9 mouse cellular contexts compared by ENCODE assay signal in genomic region chr7:80059064-80059838, GRCm38 (mm10). TPM values are rescaled to one million over a fixed set of nuclear protein-coding genes. Genes with fewer than 3 reads are reported as not detected.
DNase-seq lines count a peak whose midpoint lies in the region; ATAC-seq and TF ChIP-seq lines count a peak whose summit lies in the region.
"Had no signal": no experiment of that assay in that cellular context is flagged by ENCODE, and none has a peak within 500 bp of the region (broad histone marks: within the 10 kb centered on the region; RNA-seq: fewer than 3 reads in every experiment).

No protein-coding gene starts in this region.

- H3K4me2 ChIP-seq in midbrain, postnatal 0 days (ENCODE audit: low read depth, low read length, poor library complexity, severe bottlenecking) = no peak overlapping the region
- H3K4me2 ChIP-seq in limb, embryonic 12.5 days = no peak overlapping the region
- no peak overlapping the region; the same call in 1 of the 2 replicates for H3K4me2 ChIP-seq in stomach, embryonic 16.5 days (ENCODE audit: low read depth, low read length)

- H3K4me1 ChIP-seq in midbrain, embryonic 10.5 days = peaks cover 96% of the 10 kb centered on the region
- peaks cover 20% of the 10 kb centered on the region; the same call in 1 of the 2 replicates for H3K4me1 ChIP-seq in midbrain, postnatal 0 days (ENCODE audit: insufficient read depth, low read length)
- H3K4me1 ChIP-seq in limb, embryonic 12.5 days (replicated peaks) = peaks cover 46% of the 10 kb centered on the region
- peaks cover 46% of the 10 kb centered on the region for H3K4me1 ChIP-seq in stomach, embryonic 16.5 days (ENCODE audit: control insufficient read depth, insufficient read depth, low read length)

- H3K4me3 ChIP-seq in midbrain, embryonic 10.5 days = no peak overlapping the region
- no peak overlapping the region for H3K4me3 ChIP-seq in midbrain, postnatal 0 days (ENCODE audit: low read depth, low read length)
- no peak overlapping the region for H3K4me3 ChIP-seq in limb, embryonic 12.5 days (replicated peaks)
- H3K4me3 ChIP-seq in stomach, embryonic 16.5 days (replicated peaks; ENCODE audit: low read length) = no peak overlapping the region

- H3K36me3 ChIP-seq in midbrain, embryonic 10.5 days = peaks cover 7% of the 10 kb centered on the region
- no peaks in the 10 kb centered on the region for H3K36me3 ChIP-seq in midbrain, postnatal 0 days (ENCODE audit: insufficient read depth, low read length)
- no peaks in the 10 kb centered on the region for H3K36me3 ChIP-seq in limb, embryonic 12.5 days
- H3K36me3 ChIP-seq in stomach, embryonic 16.5 days (ENCODE audit: control insufficient read depth, insufficient read depth, low read length) = no peaks in the 10 kb centered on the region

- H3K9ac ChIP-seq in midbrain, postnatal 0 days (replicated peaks; ENCODE audit: low read length, poor library complexity, severe bottlenecking) = no peak overlapping the region
- no peak overlapping the region for H3K9ac ChIP-seq in limb, embryonic 12.5 days (replicated peaks)
- H3K9ac ChIP-seq in stomach, embryonic 16.5 days (ENCODE audit: low read length) = 0 out of 2 replicates have a peak overlapping the region, but pooled peaks have one; percentile 33

- no peaks in the 10 kb centered on the region for H3K27me3 ChIP-seq in midbrain, embryonic 10.5 days (ENCODE audit: low read depth, poor library complexity, severe bottlenecking)
- H3K27me3 ChIP-seq in midbrain, postnatal 0 days (ENCODE audit: insufficient read depth, low read length) = no peaks in the 10 kb centered on the region
- no peaks in the 10 kb centered on the region for H3K27me3 ChIP-seq in limb, embryonic 12.5 days
- H3K27me3 ChIP-seq in stomach, embryonic 16.5 days (ENCODE audit: control insufficient read depth, insufficient read depth, low read length) = no peaks in the 10 kb centered on the region

- no peaks in the 10 kb centered on the region for H3K9me3 ChIP-seq in midbrain, embryonic 10.5 days (replicated peaks)
- H3K9me3 ChIP-seq in midbrain, postnatal 0 days (ENCODE audit: low read length) = no peaks in the 10 kb centered on the region
- no peaks in the 10 kb centered on the region for H3K9me3 ChIP-seq in limb, embryonic 12.5 days
- H3K9me3 ChIP-seq in stomach, embryonic 16.5 days (replicated peaks; ENCODE audit: control insufficient read depth, low read length) = no peaks in the 10 kb centered on the region

- peak; percentile 13 to 28 for DNase-seq in cerebellum, postnatal 25 days
- DNase-seq in cerebellum, adult 18-20 months = no peak
- DNase-seq in midbrain, embryonic 10.5 days (ENCODE audit: low spot score) = no peak
- no peak for DNase-seq in midbrain, postnatal 0 days (ENCODE audit: low spot score)
- no peak for DNase-seq in gastrocnemius, postnatal 36 days
- no peak for DNase-seq in left cerebral cortex, adult 9 months (ENCODE audit: low spot score in 2 of 2)
- DNase-seq: B cell, adult 2 months had no signal

- TF ChIP-seq CTCF in midbrain, postnatal 0 days (IDR thresholded peaks at IDR 0.05) = no peak

- ATAC-seq in midbrain, postnatal 0 days (ENCODE audit: low FRiP score) = no peak
- ATAC-seq in limb, embryonic 12.5 days (ENCODE audit: insufficient number of reproducible peaks, insufficient read depth, low FRiP score, low TSS enrichment, low read depth) = no peak
- ATAC-seq in stomach, embryonic 16.5 days (ENCODE audit: insufficient read depth, low FRiP score) = no peak

- WGBS in midbrain, embryonic 10.5 days = 82% methylated on average over 13 of the region's 13 CpGs
- WGBS in midbrain, postnatal 0 days = 77% methylated on average over 11 of the region's 13 CpGs
- 76% methylated on average over 13 of the region's 13 CpGs for WGBS in limb, embryonic 12.5 days
- WGBS in stomach, embryonic 16.5 days = 64% methylated on average over 13 of the region's 13 CpGs

- H3K27ac ChIP-seq in midbrain, embryonic 10.5 days (replicated peaks) = peak overlapping the region; percentile 82
- H3K27ac ChIP-seq in midbrain, postnatal 0 days (ENCODE audit: low read depth, low read length) = no peak overlapping the region
- peak overlapping the region; percentile 59; the same call in 1 of the 2 replicates for H3K27ac ChIP-seq in limb, embryonic 12.5 days
- H3K27ac ChIP-seq in stomach, embryonic 16.5 days (ENCODE audit: low read length) = peak overlapping the region; percentile 95

- intact Hi-C loops in gastrocnemius, postnatal 36 days (cut with DNase I) = no loop called here

RNA-seq across cellular contexts. Expression of gene Zfp710, which starts 34.6 kb away (rescaled TPM):
- 32.7 and 34.2 TPM in 2 replicates for polyA plus RNA-seq in midbrain, embryonic 10.5 days (2016; fragmentation: Nextera tagmentation; extraction: Ambion mirVana)
- total RNA-seq in midbrain, postnatal 0 days (2014; rRNA removed) = 25.1 and 33.6 TPM in 2 replicates
- 9.8 and 10.7 TPM in 2 replicates for polyA plus RNA-seq in midbrain, postnatal 0 days (2015; fragmentation: Nextera tagmentation; extraction: Ambion mirVana)
- polyA plus RNA-seq in limb, embryonic 12.5 days (2016; fragmentation: Nextera tagmentation; extraction: Ambion mirVana) = 18.5 and 19.4 TPM in 2 replicates
- polyA plus RNA-seq in stomach, embryonic 16.5 days (2015; fragmentation: Nextera tagmentation; extraction: Ambion mirVana) = 14.3 and 16.7 TPM in 2 replicates
- total RNA-seq in gastrocnemius, postnatal 36 days (2021) = 10 to 100 TPM; 24.2 to 26.5 TPM

RNA-seq across cellular contexts. Expression of gene Idh2, which starts 55.9 kb away (rescaled TPM):
- polyA plus RNA-seq in midbrain, embryonic 10.5 days (2016; fragmentation: Nextera tagmentation; extraction: Ambion mirVana) = 428 and 429 TPM in 2 replicates
- total RNA-seq in midbrain, postnatal 0 days (2014; rRNA removed) = 122 and 136 TPM in 2 replicates
- 115 and 124 TPM in 2 replicates for polyA plus RNA-seq in midbrain, postnatal 0 days (2015; fragmentation: Nextera tagmentation; extraction: Ambion mirVana)
- polyA plus RNA-seq in limb, embryonic 12.5 days (2016; fragmentation: Nextera tagmentation; extraction: Ambion mirVana) = 555 and 566 TPM in 2 replicates
- 606 and 633 TPM in 2 replicates for polyA plus RNA-seq in stomach, embryonic 16.5 days (2015; fragmentation: Nextera tagmentation; extraction: Ambion mirVana)
- 100 to 1,000 TPM; 186 to 375 TPM for total RNA-seq in gastrocnemius, postnatal 36 days (2021)

Comparison
In these comparisons a context has a peak if more than half of its experiments do, and no peak if none do; other contexts are left out.
1. DNase-seq: peak in cerebellum, postnatal 25 days (2 of 2); none in cerebellum, adult 18-20 months (0 of 2), midbrain, embryonic 10.5 days (single experiment), midbrain, postnatal 0 days (single experiment), gastrocnemius, postnatal 36 days (0 of 2) and left cerebral cortex, adult 9 months (0 of 2).